Mouse (Mus musculus) embryonic facial prominence, embryonic 13.5 days (tissue): ENCODE results near the gene Gm28230. TPM values are rescaled to one million over a fixed set of nuclear protein-coding genes. Genes with fewer than 3 reads are reported as not detected.

ENCODE experiments used
- ATAC-seq: fragments of 200-750 bp; cut with Nextera tagmentation; 2 replicates; pipeline ENCODE4 v1.8.0; 2017; ENCODE audit warnings: low read depth; ENCODE audit not compliant: insufficient number of reproducible peaks, insufficient read depth, low FRiP score, low TSS enrichment
- H3K27ac ChIP-seq: fragments of 300-500 bp; sonication (generic); 2 replicates; pipeline ENCODE4 v1.5.1; 2015; ENCODE audit warnings: moderate library complexity, mild to moderate bottlenecking, inconsistent platforms
- H3K27me3 ChIP-seq: fragments of 300-500 bp; sonication (generic); 2 replicates; pipeline ENCODE4 v1.6.1; 2015; ENCODE audit warnings: mild to moderate bottlenecking, inconsistent platforms
- H3K36me3 ChIP-seq: fragments of 300-500 bp; sonication (generic); 2 replicates; pipeline ENCODE4 v1.6.1; 2015; ENCODE audit warnings: mild to moderate bottlenecking, inconsistent platforms
- H3K4me1 ChIP-seq: fragments of 300-500 bp; sonication (generic); 2 replicates; pipeline ENCODE4 v1.6.1; 2015; ENCODE audit warnings: inconsistent platforms
- H3K4me2 ChIP-seq: fragments of 300-500 bp; sonication (generic); 2 replicates; pipeline ENCODE4 v1.6.1; 2015; ENCODE audit warnings: moderate library complexity, mild to moderate bottlenecking, inconsistent platforms
- H3K4me3 ChIP-seq: fragments of 300-500 bp; sonication (generic); 2 replicates; pipeline ENCODE4 v1.5.1; 2015; ENCODE audit warnings: mild to moderate bottlenecking, inconsistent platforms
- H3K9ac ChIP-seq: fragments of 300-500 bp; sonication (generic); 2 replicates; pipeline ENCODE4 v1.6.1; 2015; ENCODE audit warnings: mild to moderate bottlenecking, inconsistent platforms
- H3K9me3 ChIP-seq: fragments of 300-500 bp; sonication (generic); 2 replicates; pipeline ENCODE4 v1.6.1; 2016; ENCODE audit warnings: inconsistent platforms
- WGBS: fragments of 180-500 bp; shearing (Covaris S2); methylation state at CpG from one replicate; pipeline ENCODE4 v1.1.7; 2015; ENCODE audit warnings: mixed read lengths; 5-methylcytosine and 5-hydroxymethylcytosine counted together
- polyA plus RNA-seq: library from polyadenylated mRNA; unstranded; fragments of >200 nt; fragmentation: Nextera tagmentation; extraction: Ambion mirVana; gene quantifications from 2 replicates; pipeline ENCODE4 v1.2.1, GENCODE M21; 2015

Gm28230 gene
- polyA plus RNA-seq, 1 experiment from 2014 or later = 0.18 TPM

GRCm38 (mm10) chr2:74700546-74701112, 25.9 kb upstream of the Gm28230 start:
- H3K9ac ChIP-seq = no peak overlapping the region
- peaks cover 100% of the 10 kb centered on the region for H3K27me3 ChIP-seq
- H3K9me3 ChIP-seq = no peaks in the 10 kb centered on the region
- H3K4me1 ChIP-seq = peaks cover 24% of the 10 kb centered on the region
- H3K36me3 ChIP-seq = no peaks in the 10 kb centered on the region
- no peak overlapping the region for H3K4me3 ChIP-seq
- WGBS = 2% methylated on average over 22 of the region's 22 CpGs
- no peak for ATAC-seq
- no peak overlapping the region for H3K27ac ChIP-seq
- no peak overlapping the region for H3K4me2 ChIP-seq

GRCm38 (mm10) chr2:74701949-74702819, 24.3 kb upstream of the Gm28230 start:
- H3K9ac ChIP-seq = no peak overlapping the region
- H3K9me3 ChIP-seq = no peaks in the 10 kb centered on the region
- H3K4me2 ChIP-seq = no peak overlapping the region
- H3K4me1 ChIP-seq = peaks cover 24% of the 10 kb centered on the region
- H3K27me3 ChIP-seq = peaks cover 99% of the 10 kb centered on the region
- H3K27ac ChIP-seq = no peak overlapping the region
- 8% methylated on average over 17 of the region's 17 CpGs for WGBS
- H3K36me3 ChIP-seq = no peaks in the 10 kb centered on the region
- no peak for ATAC-seq
- H3K4me3 ChIP-seq = no peak overlapping the region

GRCm38 (mm10) chr2:74702820-74703219, 23.7 kb upstream of the Gm28230 start:
- WGBS = 13% methylated on average over 6 of the region's 6 CpGs
- no peak for ATAC-seq
- Histone ChIP-seq H3K4me2 (no peak overlapping the region), H3K27me3 (peaks cover 99% of the 10 kb centered on the region), H3K4me1 (peaks cover 20% of the 10 kb centered on the region), H3K9me3 (no peaks in the 10 kb centered on the region), H3K9ac (no peak overlapping the region), H3K36me3 (no peaks in the 10 kb centered on the region), H3K27ac (no peak overlapping the region), H3K4me3 (no peak overlapping the region)

- no peak overlapping the region for H3K4me2 ChIP-seq
- H3K27ac ChIP-seq = no peak overlapping the region
- no peak for ATAC-seq
- no peaks in the 10 kb centered on the region for H3K9me3 ChIP-seq
- WGBS = 8% methylated on average over 10 of the region's 10 CpGs
- H3K27me3 ChIP-seq = peaks cover 99% of the 10 kb centered on the region
- H3K4me3 ChIP-seq = no peak overlapping the region
- no peak overlapping the region for H3K9ac ChIP-seq
- no peaks in the 10 kb centered on the region for H3K36me3 ChIP-seq
- H3K4me1 ChIP-seq = peaks cover 15% of the 10 kb centered on the region
These were observed 23.2 kb upstream of the Gm28230 start for GRCm38 (mm10) chr2:74703317-74703716.

- Histone ChIP-seq H3K27ac (no peak overlapping the region), H3K4me1 (peaks cover 10% of the 10 kb centered on the region), H3K4me3 (no peak overlapping the region), H3K9ac (no peak overlapping the region), H3K4me2 (no peak overlapping the region), H3K27me3 (peaks cover 99% of the 10 kb centered on the region), H3K9me3 (no peaks in the 10 kb centered on the region), H3K36me3 (no peaks in the 10 kb centered on the region)
- no peak for ATAC-seq
- WGBS = 2% methylated on average over 26 of the region's 26 CpGs
These were observed 22.7 kb upstream of the Gm28230 start for GRCm38 (mm10) chr2:74703720-74704392.

GRCm38 (mm10) chr2:74704393-74704998, 22.0 kb upstream of the Gm28230 start, which contains the start of gene Hoxd8:
TSS of gene Hoxd8 (plus strand) at chr2:74704615.
- Histone ChIP-seq H3K4me1 (peaks cover 10% of the 10 kb centered on the region), H3K9me3 (no peaks in the 10 kb centered on the region), H3K4me3 (peak within 1 kb of the TSS; percentile 48), H3K9ac (peak within 1 kb of the TSS; percentile 60), H3K27me3 (peaks cover 99% of the 10 kb centered on the region), H3K36me3 (no peaks in the 10 kb centered on the region), H3K4me2 (peak within 1 kb of the TSS; percentile 75), H3K27ac (no peak within 1 kb of the TSS; the same call in 1 of the 2 replicates)
- ATAC-seq = no peak
- under 1% methylated on average over 40 of the region's 52 CpGs for WGBS

GRCm38 (mm10) chr2:74704999-74705466, 21.5 kb upstream of the Gm28230 start:
- Histone ChIP-seq H3K36me3 (no peaks in the 10 kb centered on the region), H3K27ac (no peak overlapping the region; the same call in 1 of the 2 replicates), H3K9me3 (no peaks in the 10 kb centered on the region), H3K9ac (peak overlapping the region; percentile 60), H3K4me2 (peak overlapping the region; percentile 75), H3K27me3 (peaks cover 99% of the 10 kb centered on the region), H3K4me1 (peaks cover 10% of the 10 kb centered on the region), H3K4me3 (peak overlapping the region; percentile 48)
- ATAC-seq = no peak
- WGBS = under 1% methylated on average over 53 of the region's 66 CpGs

- no peak overlapping the region for H3K27ac ChIP-seq
- H3K4me1 ChIP-seq = peaks cover 10% of the 10 kb centered on the region
- H3K9me3 ChIP-seq = no peaks in the 10 kb centered on the region
- H3K36me3 ChIP-seq = no peaks in the 10 kb centered on the region
- peak overlapping the region; percentile 75 for H3K4me2 ChIP-seq
- peak overlapping the region; percentile 60 for H3K9ac ChIP-seq
- H3K4me3 ChIP-seq = peak overlapping the region; percentile 48
- no peak for ATAC-seq
- peaks cover 99% of the 10 kb centered on the region for H3K27me3 ChIP-seq
- under 1% methylated on average over 78 of the region's 85 CpGs for WGBS
These were observed 20.9 kb upstream of the Gm28230 start for GRCm38 (mm10) chr2:74705467-74706089.

- Histone ChIP-seq H3K4me3 (no peak overlapping the region), H3K36me3 (no peaks in the 10 kb centered on the region), H3K27me3 (peaks cover 99% of the 10 kb centered on the region), H3K9me3 (no peaks in the 10 kb centered on the region), H3K9ac (no peak overlapping the region), H3K4me2 (no peak overlapping the region), H3K27ac (no peak overlapping the region), H3K4me1 (peaks cover 10% of the 10 kb centered on the region)
- 4% methylated on average over 13 of the region's 13 CpGs for whole genome bisulfite sequencing
- no peak for ATAC-seq
These were observed 20.1 kb upstream of the Gm28230 start for GRCm38 (mm10) chr2:74706393-74706960.

- Histone ChIP-seq H3K36me3 (no peaks in the 10 kb centered on the region), H3K27me3 (peaks cover 99% of the 10 kb centered on the region), H3K9ac (no peak overlapping the region), H3K27ac (no peak overlapping the region), H3K4me2 (no peak overlapping the region), H3K4me3 (no peak overlapping the region), H3K9me3 (no peaks in the 10 kb centered on the region), H3K4me1 (peaks cover 17% of the 10 kb centered on the region)
- WGBS = 9% methylated on average over 7 of the region's 7 CpGs
- no peak for ATAC-seq
These were observed 18.9 kb upstream of the Gm28230 start for GRCm38 (mm10) chr2:74707599-74707998.
